Mouse (Mus musculus) layer of hippocampus, postnatal 10 days (tissue): Measurements from ENCODE around the gene Nop2. TPM values are rescaled to one million over a fixed set of nuclear protein-coding genes. Genes with fewer than 3 reads are reported as not detected.

Experiments used
- DNase-seq, 2 experiments: peaks; one replicate each; pipeline ENCODE4 v3.0.0; 2021; ENCODE audit warnings: low spot score in 2 of 2
- total RNA-seq, 2 experiments: library from RNA; stranded (reverse); gene quantifications; 2 replicates each; pipeline ENCODE4 v1.2.3; 2021

Gene Nop2
- total RNA-seq, 2 experiments from 2014 or later: 35.9 to 36.1 TPM

GRCm38 (mm10) chr6:125107705-125108104 is 24.0 kb upstream of the Nop2 start:
- no peak for DNase-seq

DNA sequence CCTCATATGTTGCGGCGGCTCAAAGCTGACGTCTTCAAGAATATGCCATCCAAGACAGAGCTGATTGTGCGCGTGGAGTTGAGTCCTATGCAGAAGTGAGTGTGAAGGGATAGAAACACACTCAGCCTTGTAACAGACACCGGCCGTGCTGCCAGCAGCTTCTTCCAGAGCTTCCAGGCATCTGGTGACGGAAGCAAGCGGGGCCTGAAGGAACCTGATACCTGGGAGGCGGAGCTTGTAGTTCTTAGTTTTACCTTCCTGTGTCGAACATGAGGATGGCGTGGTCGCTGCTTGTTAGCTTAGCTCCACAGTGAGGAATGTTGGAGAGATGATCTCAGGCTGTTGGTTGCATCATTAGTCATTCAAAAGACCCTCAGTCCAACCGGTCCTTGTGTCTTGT is 22.3 kb upstream of the Nop2 start:
- DNase-seq: no peak

- peak; percentile 69 to 73 for DNase-seq
These were observed 20.8 kb upstream of the Nop2 start for GRCm38 (mm10) chr6:125110927-125111326.

- no peak for DNase-seq
These were observed 19.2 kb upstream of the Nop2 start for GRCm38 (mm10) chr6:125112553-125112952.

DNA sequence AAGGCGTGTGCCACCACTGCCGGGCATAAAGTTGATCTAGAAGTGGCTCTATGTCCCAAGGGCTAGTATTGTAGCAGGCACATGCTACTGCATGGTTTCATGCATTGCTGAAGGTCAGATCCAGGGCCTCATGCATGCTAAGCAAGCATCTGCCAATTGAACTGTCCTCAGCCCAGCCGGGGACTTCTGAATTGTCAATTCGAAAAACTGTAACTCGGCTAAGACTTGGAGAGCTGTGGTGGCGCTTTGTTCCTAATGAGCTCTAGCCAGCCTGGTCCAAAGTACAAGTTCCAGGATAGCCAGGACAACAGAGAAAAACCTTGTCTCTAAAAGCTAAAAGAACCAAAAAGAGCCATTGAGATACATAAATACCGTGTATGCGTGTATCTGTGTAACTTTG is 12.3 kb upstream of the Nop2 start:
- no peak for DNase-seq

GRCm38 (mm10) chr6:125128724-125129123 is 3.0 kb upstream of the Nop2 start:
- DNase-seq: no peak

DNA sequence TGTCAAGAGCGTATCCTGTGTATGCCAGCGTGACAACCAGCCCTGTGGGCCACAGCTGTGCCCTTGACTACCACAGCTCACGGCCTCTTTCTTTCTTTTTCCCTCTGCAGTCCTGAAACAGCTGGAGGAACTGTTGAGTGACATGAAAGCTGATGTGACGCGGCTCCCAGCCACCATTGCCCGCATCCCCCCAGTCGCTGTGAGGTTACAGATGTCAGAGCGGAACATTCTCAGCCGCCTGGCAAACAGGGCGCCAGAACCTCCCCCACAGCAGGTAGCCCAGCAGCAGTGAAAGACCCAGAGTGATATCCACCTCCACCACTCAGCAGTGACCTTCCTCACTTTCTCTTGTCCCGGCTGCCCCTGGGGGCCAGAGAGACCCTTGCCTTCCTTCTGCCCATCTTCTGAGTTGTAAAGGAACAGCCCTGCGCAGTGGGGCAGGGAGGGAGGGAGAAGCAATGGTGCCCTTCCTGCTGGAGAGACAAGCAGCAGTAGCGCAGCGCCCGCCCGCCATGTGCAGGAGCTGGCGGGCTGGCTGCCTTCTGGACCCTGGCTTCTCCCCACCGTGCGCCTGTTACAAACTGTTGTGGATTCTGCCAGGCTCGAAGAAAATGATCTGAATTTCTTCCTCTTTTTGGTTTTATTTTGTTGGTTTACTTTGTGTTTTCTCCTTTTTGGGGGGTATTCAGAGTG is 1.9 kb upstream of the Nop2 start:
- no peak for DNase-seq

DNA sequence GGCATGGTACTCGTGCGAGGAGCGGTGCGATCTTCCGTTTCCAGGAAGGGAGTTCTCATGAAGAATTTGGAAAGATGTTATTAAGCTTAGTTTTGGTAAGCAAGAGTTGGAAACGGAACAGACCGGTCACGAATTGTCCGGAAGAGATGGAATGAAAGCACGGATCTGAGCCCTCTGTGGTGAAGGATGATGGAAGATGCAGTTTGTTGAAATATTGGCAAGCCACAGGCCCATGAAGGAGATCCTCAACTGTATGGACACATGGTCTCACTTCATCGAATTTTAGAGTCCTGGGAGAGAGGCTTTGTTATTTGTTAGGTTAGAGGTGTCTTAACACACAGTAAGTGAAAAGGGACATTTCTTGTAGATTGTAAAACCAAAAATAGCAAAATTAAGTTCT is 761 bp downstream of the Nop2 start:
- DNase-seq: no peak

- DNase-seq: peak; percentile 63 to 68
These were observed 5.4 kb downstream of the Nop2 start for GRCm38 (mm10) chr6:125137002-125137671.

- DNase-seq: no peak
These were observed 8.0 kb downstream of the Nop2 start for GRCm38 (mm10) chr6:125139747-125140146.

GRCm38 (mm10) chr6:125142436-125142835 is 10.7 kb downstream of the Nop2 start:
- no peak for DNase-seq

DNA sequence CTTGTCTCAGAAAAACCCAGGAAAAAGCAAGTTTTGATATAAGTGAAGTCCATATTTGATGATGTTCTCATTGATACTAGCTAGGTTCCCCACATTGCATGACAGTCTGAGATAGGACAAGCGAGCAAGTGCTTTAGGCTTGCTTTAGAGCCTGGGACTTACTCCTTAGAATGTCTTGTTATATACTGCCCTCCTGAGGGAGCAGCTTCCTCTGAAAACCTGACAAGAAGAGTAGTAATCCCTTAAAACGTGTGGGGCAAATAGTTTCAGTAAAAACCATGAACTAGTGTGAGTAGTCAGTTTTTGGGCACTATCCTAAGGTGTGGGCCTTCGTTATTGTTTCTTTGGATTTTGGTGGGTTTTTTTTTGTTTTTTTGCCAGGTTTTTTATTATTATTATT is 11.4 kb downstream of the Nop2 start:
- no peak for DNase-seq

DNA sequence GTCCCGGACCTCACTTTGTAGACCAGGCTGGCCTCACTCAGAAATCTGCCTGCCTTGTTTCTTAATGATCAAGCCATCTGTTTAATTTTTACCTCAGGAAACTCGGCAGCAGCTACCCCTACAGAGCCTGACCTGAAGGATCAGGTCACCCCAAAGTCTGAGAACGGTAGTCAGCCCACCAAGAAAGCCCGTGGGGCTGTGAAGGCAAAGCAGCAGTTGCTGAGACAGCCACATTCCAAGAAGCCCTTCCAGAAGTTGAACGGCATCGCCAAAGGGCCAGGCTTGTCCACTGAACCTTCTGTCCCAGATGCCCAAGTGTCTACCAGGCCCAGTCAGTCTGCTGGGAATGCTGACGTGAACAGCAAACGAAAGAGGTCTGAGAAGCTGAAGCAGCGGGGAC is 12.2 kb downstream of the Nop2 start:
- DNase-seq: no peak

DNA sequence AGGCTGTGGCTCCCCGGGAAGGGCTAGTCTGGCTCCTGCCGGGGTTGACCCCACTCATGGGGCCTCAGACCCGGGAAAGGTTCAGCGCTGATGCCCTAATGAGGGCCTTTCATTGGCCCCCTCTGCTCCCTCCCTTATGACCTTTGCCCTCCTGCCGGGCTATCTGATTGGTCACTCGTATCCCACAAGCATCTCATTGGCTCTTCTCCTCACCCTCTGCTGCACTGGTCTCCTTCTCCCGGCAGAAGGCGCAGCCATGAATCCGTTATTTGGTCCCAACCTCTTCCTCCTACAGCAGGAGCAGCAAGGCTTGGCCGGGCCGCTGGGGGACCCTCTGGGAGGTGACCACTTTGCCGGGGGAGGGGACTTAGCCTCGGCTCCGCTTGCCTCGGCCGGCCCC is 13.3 kb downstream of the Nop2 start, which contains the start of gene Iffo1:
TSS of gene Iffo1 (plus strand) at position 241 of the 400 bp plus-strand sequence.
- DNase-seq: peak; percentile 89 to 93

DNA sequence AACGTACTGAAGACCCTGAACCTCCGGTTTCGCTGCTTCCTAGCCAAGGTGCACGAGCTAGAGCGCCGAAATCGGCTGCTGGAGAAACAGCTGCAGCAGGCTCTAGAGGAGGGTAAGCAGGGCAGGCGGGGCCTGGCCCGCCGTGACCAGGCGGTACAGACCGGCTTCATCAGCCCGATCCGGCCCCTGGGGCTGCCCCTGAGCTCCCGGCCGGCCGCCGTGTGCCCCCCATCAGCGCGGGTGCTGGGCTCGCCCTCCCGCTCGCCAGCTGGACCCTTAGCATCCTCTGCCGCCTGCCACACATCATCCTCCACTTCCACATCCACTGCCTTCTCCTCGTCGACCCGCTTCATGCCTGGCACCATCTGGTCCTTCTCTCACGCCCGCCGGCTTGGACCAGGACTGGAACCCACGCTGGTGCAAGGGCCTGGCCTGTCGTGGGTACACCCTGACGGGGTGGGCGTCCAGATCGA is 13.8 kb downstream of the Nop2 start:
- DNase-seq: peak in 1 of 2 experiments; percentile 51

GRCm38 (mm10) chr6:125146148-125146547 is 14.4 kb downstream of the Nop2 start:
- peak in 1 of 2 experiments; percentile 24 for DNase-seq

- DNase-seq: peak in 1 of 2 experiments; percentile 44
These were observed 15.1 kb downstream of the Nop2 start for GRCm38 (mm10) chr6:125146797-125147196.

GRCm38 (mm10) chr6:125147329-125147728 is 15.6 kb downstream of the Nop2 start:
- DNase-seq: peak in 1 of 2 experiments; percentile 41

GRCm38 (mm10) chr6:125148251-125148925 is 16.7 kb downstream of the Nop2 start:
- DNase-seq: peak in 1 of 2 experiments; percentile 52

GRCm38 (mm10) chr6:125148926-125149568 is 17.3 kb downstream of the Nop2 start:
- peak; percentile 66 for DNase-seq

DNA sequence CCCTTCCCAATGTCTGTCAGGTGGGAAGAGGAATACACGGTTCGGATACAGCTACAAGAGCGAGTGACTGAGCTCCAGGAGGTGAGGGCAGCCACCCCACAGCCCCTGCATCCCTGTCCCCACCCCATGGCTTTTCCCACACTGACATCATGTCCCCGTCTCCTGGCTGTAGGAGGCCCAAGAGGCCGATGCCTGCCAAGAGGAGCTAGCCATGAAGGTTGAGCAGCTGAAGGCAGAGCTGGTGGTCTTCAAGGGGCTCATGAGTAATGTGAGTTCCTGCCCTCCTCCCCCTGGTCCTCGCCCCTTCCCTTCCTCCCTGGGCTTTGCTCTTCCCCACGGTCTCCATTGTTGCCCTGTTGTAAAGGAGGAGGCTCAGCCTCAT is 17.9 kb downstream of the Nop2 start:
- DNase-seq: peak in 1 of 2 experiments; percentile 22
